Mouse (Mus musculus) MEL (cell line): Measurements from ENCODE around the gene Cdpf1. TPM values are rescaled to one million over a fixed set of nuclear protein-coding genes. Genes with fewer than 3 reads are reported as not detected.

ENCODE experiments used
- DNase-seq: peaks from one replicate; pipeline ENCODE4 v3.0.0; 2011; ENCODE audit warnings: low read depth, low spot score
- H3K27ac ChIP-seq: 2 replicates; pipeline ENCODE4 v1.5.1; 2012; ENCODE audit warnings: low read depth, mild to moderate bottlenecking, control low read depth, low read length, moderate library complexity; ENCODE audit not compliant: control insufficient read depth
- H3K27me3 ChIP-seq, 2 experiments: fragments of 150-350 bp in 1 of 2; sonication (generic) in 1 of 2; 2 replicates each; pipeline ENCODE4 v1.6.1; 2012; ENCODE audit warnings: low read length in 2 of 2, mild to moderate bottlenecking in 2 of 2, improper control_type of control experiment in 1 of 2, moderate library complexity in 1 of 2; ENCODE audit not compliant: insufficient read depth in 2 of 2, control insufficient read depth in 1 of 2
- H3K36me3 ChIP-seq, 2 experiments: 2 replicates each; pipeline ENCODE4 v1.6.1; 2012 to 2014; ENCODE audit warnings: low read length in 2 of 2, improper control_type of control experiment in 1 of 2, inconsistent platforms in 1 of 2, mild to moderate bottlenecking in 1 of 2; ENCODE audit not compliant: insufficient read depth in 2 of 2, control insufficient read depth in 1 of 2
- H3K4me1 ChIP-seq, 2 experiments: fragments of 150-350 bp in 1 of 2; sonication (generic) in 1 of 2; 2 replicates each; pipeline ENCODE4 v1.6.1; 2012; ENCODE audit warnings: low read length in 2 of 2, improper control_type of control experiment in 1 of 2, mild to moderate bottlenecking in 1 of 2; ENCODE audit not compliant: insufficient read depth in 2 of 2, control insufficient read depth in 1 of 2
- H3K4me3 ChIP-seq, 2 experiments: fragments of 150-350 bp in 1 of 2; sonication (generic) in 1 of 2; 2 replicates each; pipeline ENCODE4 v1.5.1; 2012; ENCODE audit warnings: low read depth in 2 of 2, low read length in 2 of 2, mild to moderate bottlenecking in 2 of 2, moderate library complexity in 2 of 2, control low read depth in 1 of 2, improper control_type of control experiment in 1 of 2; ENCODE audit not compliant: control insufficient read depth in 1 of 2, insufficient read depth in 1 of 2
- H3K79me2 ChIP-seq: 2 replicates; pipeline ENCODE4 v1.6.1; 2012; ENCODE audit warnings: mild to moderate bottlenecking, low read length, moderate library complexity; ENCODE audit not compliant: control insufficient read depth, poor library complexity, insufficient read depth
- H3K9ac ChIP-seq: 2 replicates; pipeline ENCODE4 v1.6.1; 2012; ENCODE audit warnings: low read depth, mild to moderate bottlenecking, control low read depth, low read length, moderate library complexity; ENCODE audit not compliant: control insufficient read depth, poor library complexity, severe bottlenecking
- H3K9me3 ChIP-seq: fragments of 150-350 bp; sonication (generic); replicated peaks from 2 replicates; pipeline ENCODE4 v1.6.1; 2012; ENCODE audit warnings: mild to moderate bottlenecking, low read length, improper control_type of control experiment, moderate library complexity; ENCODE audit not compliant: insufficient read depth
- BHLHE40 ChIP-seq: IDR thresholded peaks from 2 replicates; pipeline ENCODE4 v1.6.1; 2012; ENCODE audit warnings: low read depth, mild to moderate bottlenecking, inconsistent platforms, low read length, improper control_type of control experiment, borderline replicate concordance
- CHD2 ChIP-seq: IDR thresholded peaks from 2 replicates; pipeline ENCODE4 v1.6.1; 2011; ENCODE audit warnings: low read length, improper control_type of control experiment
- CTCF ChIP-seq, 3 experiments: IDR thresholded peaks in 2 of 3; conservative IDR thresholded peaks in 1 of 3; 2 replicates each; pipeline ENCODE4 v1.5.1; 2011 to 2012; ENCODE audit warnings: low read length in 3 of 3, low read depth in 2 of 3, mild to moderate bottlenecking in 2 of 3, improper control_type of control experiment in 1 of 3, inconsistent platforms in 1 of 3, mixed read lengths in 1 of 3, moderate library complexity in 1 of 3; ENCODE audit not compliant: control insufficient read depth in 1 of 3, insufficient read depth in 1 of 3, poor library complexity in 1 of 3, severe bottlenecking in 1 of 3
- E2F4 ChIP-seq: IDR thresholded peaks from 2 replicates; pipeline ENCODE4 v1.6.1; 2011; ENCODE audit warnings: low read depth, low read length, improper control_type of control experiment, borderline replicate concordance
- ELF1 ChIP-seq: IDR thresholded peaks from 2 replicates; pipeline ENCODE4 v1.6.1; 2014; ENCODE audit warnings: low read depth, mild to moderate bottlenecking, inconsistent platforms, low read length, improper control_type of control experiment, moderate library complexity
- GABPA ChIP-seq: IDR thresholded peaks from 2 replicates; pipeline ENCODE4 v1.6.1; 2012; ENCODE audit warnings: low read depth, mild to moderate bottlenecking, inconsistent platforms, low read length, improper control_type of control experiment, moderate library complexity
- JUND ChIP-seq: IDR thresholded peaks from 2 replicates; pipeline ENCODE4 v1.6.1; 2011; ENCODE audit warnings: low read depth, mild to moderate bottlenecking, improper control_type of control experiment, low read length
- MAFK ChIP-seq: IDR thresholded peaks from 2 replicates; pipeline ENCODE4 v1.6.1; 2011; ENCODE audit warnings: low read depth, mild to moderate bottlenecking, low read length, improper control_type of control experiment, borderline replicate concordance
- MEF2A ChIP-seq: IDR thresholded peaks from 2 replicates; pipeline ENCODE4 v1.6.1; 2014; ENCODE audit warnings: low read depth, mild to moderate bottlenecking, inconsistent platforms, low read length, improper control_type of control experiment; ENCODE audit not compliant: poor library complexity, insufficient replicate concordance, severe bottlenecking; ENCODE audit errors: extremely low read depth
- POLR2AphosphoS2 ChIP-seq: IDR thresholded peaks from 2 replicates; pipeline ENCODE4 v1.6.1; 2011; ENCODE audit warnings: low read length, improper control_type of control experiment
- POLR2AphosphoS5 ChIP-seq: IDR thresholded peaks from 2 replicates; pipeline ENCODE4 v1.6.1; 2012; ENCODE audit warnings: low read depth, borderline replicate concordance, mild to moderate bottlenecking, inconsistent platforms, low read length, moderate library complexity, mixed read lengths
- RCOR1 ChIP-seq: IDR thresholded peaks from 2 replicates; pipeline ENCODE4 v1.6.1; 2012; ENCODE audit warnings: low read depth, mild to moderate bottlenecking, inconsistent platforms, low read length, improper control_type of control experiment
- TAL1 ChIP-seq: IDR thresholded peaks from 2 replicates; pipeline ENCODE4 v1.6.1; 2012; ENCODE audit warnings: mild to moderate bottlenecking, inconsistent platforms, low read length, moderate library complexity, mixed read lengths
- TBP ChIP-seq: IDR thresholded peaks from 2 replicates; pipeline ENCODE4 v1.8.0; 2011; ENCODE audit warnings: low read depth, low read length, improper control_type of control experiment
- TCF12 ChIP-seq: IDR thresholded peaks from 2 replicates; pipeline ENCODE4 v1.6.1; 2014; ENCODE audit warnings: low read depth, mild to moderate bottlenecking, inconsistent platforms, low read length, improper control_type of control experiment, moderate library complexity
- UBTF ChIP-seq: IDR thresholded peaks from 2 replicates; pipeline ENCODE4 v1.6.1; 2012; ENCODE audit warnings: low read depth, mild to moderate bottlenecking, inconsistent platforms, low read length, improper control_type of control experiment, moderate library complexity, borderline replicate concordance; ENCODE audit not compliant: insufficient read depth
- USF1 ChIP-seq: IDR thresholded peaks from 2 replicates; pipeline ENCODE4 v1.6.1; 2014; ENCODE audit warnings: low read depth, mild to moderate bottlenecking, inconsistent platforms, low read length, improper control_type of control experiment, moderate library complexity
- USF2 ChIP-seq, 2 experiments: IDR thresholded peaks; 2 replicates each; pipeline ENCODE4 v1.6.1; 2011 to 2012; ENCODE audit warnings: improper control_type of control experiment in 2 of 2, low read length in 2 of 2, borderline replicate concordance in 1 of 2, inconsistent platforms in 1 of 2, low read depth in 1 of 2, mild to moderate bottlenecking in 1 of 2; ENCODE audit not compliant: insufficient read depth in 1 of 2
- ZKSCAN1 ChIP-seq: IDR thresholded peaks from 2 replicates; pipeline ENCODE4 v1.6.1; 2012; ENCODE audit warnings: low read depth, mild to moderate bottlenecking, inconsistent platforms, low read length, improper control_type of control experiment, moderate library complexity
- polyA plus RNA-seq, 2 experiments: library from polyadenylated mRNA; stranded (reverse) in 1 of 2; unstranded in 1 of 2; fragments of >175 nt in 1 of 2; fragments of >200 nt in 1 of 2; gene quantifications; 2 replicates each; pipeline versions ENCODE4 v1.2.1 to v1.2.4; 2012; ENCODE audit warnings: low replicate concordance in 2 of 2, low read depth in 1 of 2; ENCODE audit not compliant: insufficient read length in 2 of 2, insufficient read depth in 1 of 2, missing spikeins in 1 of 2
- total RNA-seq: library from RNA; depleted of rRNA; stranded (reverse); fragments of 300-350 nt; gene quantifications from 2 replicates; pipeline ENCODE4 v1.2.3, GENCODE M21; 2012

Gene Cdpf1
- total and polyA plus RNA-seq, 3 experiments, result 30.5 to 44.0 TPM; not detected in 1

GRCm38 (mm10) chr15:85810462-85810805 lies 1.1 kb downstream of the Cdpf1 start:
- H3K9ac ChIP-seq, result peak overlapping the region; percentile 66; the same call in 1 of the 2 replicates
- no peak for TF ChIP-seq USF2 (IDR thresholded peaks at IDR 0.05; ENCODE audit: borderline replicate concordance in 1 of 2, insufficient read depth in 1 of 2, low read depth in 1 of 2, low read length in 2 of 2)
- TF ChIP-seq ZKSCAN1, result no peak
- no peak for TF ChIP-seq RCOR1
- no peak for TF ChIP-seq TCF12
- no peak for TF ChIP-seq UBTF
- no peak for TF ChIP-seq POLR2AphosphoS2
- no peak for TF ChIP-seq POLR2AphosphoS5
- TF ChIP-seq JUND, result no peak
- no peak for TF ChIP-seq E2F4
- no peak for TF ChIP-seq ELF1
- no peak for TF ChIP-seq BHLHE40
- TF ChIP-seq GABPA, result no peak
- no peak for TF ChIP-seq TAL1
- no peak overlapping the region for H3K27ac ChIP-seq

GRCm38 (mm10) chr15:85809091-85809490 lies 2.4 kb downstream of the Cdpf1 start:
- H3K79me2 ChIP-seq, result peaks cover 2% of the 10 kb centered on the region; the same call in 1 of the 2 replicates
- H3K4me3 ChIP-seq, result no peak overlapping the region
- no peaks in the 10 kb centered on the region for H3K9me3 ChIP-seq
- no peak overlapping the region for H3K9ac ChIP-seq
- no peak for DNase-seq
- H3K4me1 ChIP-seq, result peaks cover 10 to 21% of the 10 kb centered on the region in 2 experiments
- no peak overlapping the region for H3K27ac ChIP-seq
- TF ChIP-seq ZKSCAN1, result no peak
- TF ChIP-seq TBP, result no peak
- no peak for TF ChIP-seq E2F4
- TF ChIP-seq USF2 (IDR thresholded peaks at IDR 0.05; ENCODE audit: borderline replicate concordance in 1 of 2, insufficient read depth in 1 of 2, low read depth in 1 of 2, low read length in 2 of 2), result no peak
- no peak for TF ChIP-seq MAFK
- no peak for TF ChIP-seq CTCF (IDR thresholded peaks at IDR 0.05 in 2 of 3, conservative IDR thresholded peaks at IDR 0.05 in 1 of 3; ENCODE audit: control insufficient read depth in 1 of 3, insufficient read depth in 1 of 3, low read depth in 2 of 3, low read length in 3 of 3, poor library complexity in 1 of 3, severe bottlenecking in 1 of 3)
- no peak for TF ChIP-seq POLR2AphosphoS2
- TF ChIP-seq TCF12, result no peak
- TF ChIP-seq TAL1, result no peak
- no peak for TF ChIP-seq USF1
- TF ChIP-seq JUND, result no peak
- no peak for TF ChIP-seq ELF1
- no peak for TF ChIP-seq CHD2
- TF ChIP-seq MEF2A, result no peak
- H3K36me3 ChIP-seq, result peaks cover 0 to 15% of the 10 kb centered on the region in 2 experiments; a peak in 2 of 4 replicates
- H3K27me3 ChIP-seq, result no peaks in the 10 kb centered on the region

More at GRCm38 (mm10) chr15:85810462-85810805, 1.1 kb downstream of the Cdpf1 start:
- peaks cover 0 to 15% of the 10 kb centered on the region in 2 experiments; a peak in 2 of 4 replicates for H3K36me3 ChIP-seq
- peaks cover 2% of the 10 kb centered on the region; the same call in 1 of the 2 replicates for H3K79me2 ChIP-seq
- H3K27me3 ChIP-seq, result no peaks in the 10 kb centered on the region
- no peak for DNase-seq
- H3K4me3 ChIP-seq, result peak overlapping the region; percentile 73 to 75
- peaks cover 10 to 21% of the 10 kb centered on the region in 2 experiments for H3K4me1 ChIP-seq
- H3K9me3 ChIP-seq, result no peaks in the 10 kb centered on the region
